Mouse (Mus musculus): ENCODE results near the gene Polrmt. TPM values are rescaled to one million over a fixed set of nuclear protein-coding genes. Genes with fewer than 3 reads are reported as not detected.

The Polrmt gene
- 10 to 100 TPM; 20.8 to 24.6 TPM for total RNA-seq (2021)
- long read RNA-seq, experiment 1, transcript Polrmt-201 (21 exons, 3,755 nt): major isoform, 22 of 44 reads
- long read RNA-seq, experiment 1, partial matches to known transcripts: 16 of 44 reads
- long read RNA-seq, experiment 1, other reads (novel, unspliced or antisense): 5 of 44 reads
- long read RNA-seq, experiment 2, transcript Polrmt-201 (21 exons, 3,755 nt): major isoform, 16 of 25 reads
- long read RNA-seq, experiment 2, partial matches to known transcripts: 6 of 25 reads
- long read RNA-seq, experiment 2, other reads (novel, unspliced or antisense): 3 of 25 reads

- DNase-seq: peak; percentile 92
These were observed at the start of gene Polrmt for GRCm38 (mm10) chr10:79745898-79746773. TSS of gene Polrmt (minus strand) at chr10:79746581.

- no peak for DNase-seq
These were observed 49.5 kb upstream of the Polrmt start for GRCm38 (mm10) chr10:79795905-79796304.

- DNase-seq: peak; percentile 53
These were observed 48.1 kb upstream of the Polrmt start for GRCm38 (mm10) chr10:79794491-79794931.

- DNase-seq: no peak
These were observed 47.5 kb upstream of the Polrmt start for GRCm38 (mm10) chr10:79793738-79794490.

GRCm38 (mm10) chr10:79793051-79793737 lies 46.8 kb upstream of the Polrmt start, which contains the start of gene Palm:
TSS of gene Palm (plus strand) at chr10:79793572.
- peak; percentile 86 for DNase-seq

- no peak for DNase-seq
These were observed 46.1 kb upstream of the Polrmt start for GRCm38 (mm10) chr10:79792339-79793040.

- DNase-seq: no peak
These were observed 44.5 kb upstream of the Polrmt start, which contains the start of gene Prss57 for GRCm38 (mm10) chr10:79790861-79791260. TSS of gene Prss57 (minus strand) at chr10:79790961.

GRCm38 (mm10) chr10:79789581-79789980 lies 43.2 kb upstream of the Polrmt start:
- no peak for DNase-seq

GRCm38 (mm10) chr10:79788386-79789158 lies 42.2 kb upstream of the Polrmt start:
- DNase-seq: peak; percentile 81

GRCm38 (mm10) chr10:79783920-79784800 lies 37.8 kb upstream of the Polrmt start:
- no peak for DNase-seq

GRCm38 (mm10) chr10:79783050-79783449 lies 36.7 kb upstream of the Polrmt start:
- no peak for DNase-seq

- DNase-seq: no peak
These were observed 35.6 kb upstream of the Polrmt start for GRCm38 (mm10) chr10:79781956-79782355.

- DNase-seq: no peak
These were observed 34.8 kb upstream of the Polrmt start for GRCm38 (mm10) chr10:79781139-79781538.

GRCm38 (mm10) chr10:79780664-79781015 lies 34.3 kb upstream of the Polrmt start:
- DNase-seq: no peak

GRCm38 (mm10) chr10:79779784-79780663 lies 33.6 kb upstream of the Polrmt start:
- peak; percentile 94 for DNase-seq

- DNase-seq: no peak
These were observed 32.8 kb upstream of the Polrmt start for GRCm38 (mm10) chr10:79779193-79779592.

GRCm38 (mm10) chr10:79778006-79778405 lies 31.6 kb upstream of the Polrmt start:
- DNase-seq: peak; percentile 50

- DNase-seq: no peak
These were observed 30.7 kb upstream of the Polrmt start, which contains the start of gene Fstl3 for GRCm38 (mm10) chr10:79777103-79777531. TSS of gene Fstl3 (plus strand) at chr10:79777272.
